In the genomic region with DNA sequence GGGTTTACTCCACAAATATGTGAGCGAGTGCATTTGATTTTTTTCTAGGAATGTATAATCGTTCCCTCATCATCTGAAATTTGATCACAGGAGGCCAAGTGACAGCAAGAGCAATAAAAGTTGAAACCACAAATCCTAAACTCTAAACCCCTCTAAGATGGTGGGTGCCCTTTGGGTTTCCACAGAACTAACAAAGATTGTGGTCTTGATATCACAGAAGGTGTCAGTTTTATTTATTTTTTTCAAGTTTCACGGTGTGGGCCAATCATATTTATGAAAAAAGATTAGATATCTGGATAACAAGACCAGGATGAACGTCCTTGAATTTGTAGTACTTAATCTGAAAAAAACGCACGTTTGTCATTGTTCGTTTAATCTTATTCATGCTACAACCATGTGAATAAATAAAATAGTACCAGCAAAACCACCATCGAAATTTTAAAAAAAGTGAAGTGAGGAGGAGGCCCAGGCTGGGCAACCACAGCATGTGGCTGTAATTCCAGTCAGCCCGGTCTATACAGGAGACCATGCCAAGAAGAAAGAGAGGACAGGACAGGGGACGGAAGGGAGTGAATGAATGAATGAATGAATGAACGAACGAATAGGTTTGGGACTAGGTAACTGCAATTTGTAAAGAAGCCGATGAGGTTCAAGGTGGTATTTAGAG, we compare ENCODE assay signal across 8 mouse cellular contexts. TPM values are rescaled to one million over a fixed set of nuclear protein-coding genes. Genes with fewer than 3 reads are reported as not detected.
DNase-seq lines count a peak whose midpoint lies in the region; ATAC-seq and TF ChIP-seq lines count a peak whose summit lies in the region.

No protein-coding gene starts in this region.

- peak overlapping the region; percentile 96 for H3K9ac ChIP-seq in heart, embryonic 11.5 days (ENCODE audit: low read depth, low read length)
- H3K9ac ChIP-seq in ES-Bruce4 (ENCODE audit: low read depth, poor library complexity, severe bottlenecking), result peak overlapping the region; percentile 82
- H3K9ac ChIP-seq in hindbrain, embryonic 13.5 days, result peak overlapping the region; percentile 97

- no peak for DNase-seq in heart, adult 11 months
- DNase-seq in midbrain, embryonic 10.5 days (ENCODE audit: low spot score), result no peak
- DNase-seq in gastrocnemius, adult 8-10 months (ENCODE audit: low spot score in 2 of 2), result no peak
- no peak for DNase-seq in thymus, postnatal 36 days
- DNase-seq in thymus, postnatal 10 days (ENCODE audit: low spot score in 2 of 2), result no peak

- H3K4me3 ChIP-seq in heart, embryonic 11.5 days (ENCODE audit: low read depth, low read length), result peak overlapping the region; percentile 94
- peak overlapping the region; percentile 65 for H3K4me3 ChIP-seq in ES-Bruce4 (ENCODE audit: low read depth, low read length)
- H3K4me3 ChIP-seq in hindbrain, embryonic 13.5 days, result peak overlapping the region; percentile 91
- H3K4me3 ChIP-seq in midbrain, embryonic 10.5 days, result peak overlapping the region; percentile 95

- TF ChIP-seq EP300 in ES-Bruce4 (IDR thresholded peaks at IDR 0.05; ENCODE audit: insufficient read depth, low read depth, low read length), result no peak

- no peaks in the 10 kb centered on the region for H3K36me3 ChIP-seq in heart, embryonic 11.5 days (ENCODE audit: control insufficient read depth, insufficient read depth, low read length)
- H3K36me3 ChIP-seq in ES-Bruce4 (ENCODE audit: control insufficient read depth, insufficient read depth, low read length, poor library complexity, severe bottlenecking), result no peaks in the 10 kb centered on the region
- H3K36me3 ChIP-seq in hindbrain, embryonic 13.5 days, result no peaks in the 10 kb centered on the region
- no peaks in the 10 kb centered on the region for H3K36me3 ChIP-seq in midbrain, embryonic 10.5 days

- H3K4me2 ChIP-seq in heart, embryonic 11.5 days, result peak overlapping the region; percentile 78
- peak overlapping the region; percentile 60 for H3K4me2 ChIP-seq in hindbrain, embryonic 13.5 days

- peak; percentile 12; the same call in 1 of the 2 replicates for ATAC-seq in heart, embryonic 11.5 days (replicated peaks; ENCODE audit: insufficient number of reproducible peaks, low FRiP score, low TSS enrichment)
- ATAC-seq in hindbrain, embryonic 13.5 days (ENCODE audit: low FRiP score), result peak; percentile 67

- no peaks in the 10 kb centered on the region for H3K27me3 ChIP-seq in heart, embryonic 11.5 days (ENCODE audit: control insufficient read depth, insufficient read depth, low read length)
- no peaks in the 10 kb centered on the region for H3K27me3 ChIP-seq in ES-Bruce4 (ENCODE audit: control insufficient read depth, insufficient read depth, low read length, poor library complexity, severe bottlenecking)
- H3K27me3 ChIP-seq in hindbrain, embryonic 13.5 days, result no peaks in the 10 kb centered on the region
- no peaks in the 10 kb centered on the region for H3K27me3 ChIP-seq in midbrain, embryonic 10.5 days (ENCODE audit: low read depth, poor library complexity, severe bottlenecking)

- 21% methylated on average over 13 of the region's 13 CpGs for WGBS in heart, embryonic 11.5 days (ENCODE audit: insufficient replicate concordance)
- WGBS in hindbrain, embryonic 13.5 days, result 24% methylated on average over 13 of the region's 13 CpGs
- WGBS in midbrain, embryonic 10.5 days, result 24% methylated on average over 13 of the region's 13 CpGs

- H3K27ac ChIP-seq in heart, embryonic 11.5 days (ENCODE audit: low read depth, low read length), result peak overlapping the region; percentile 95
- peak overlapping the region; percentile 78 for H3K27ac ChIP-seq in ES-Bruce4 (ENCODE audit: insufficient read depth, low read length)
- H3K27ac ChIP-seq in hindbrain, embryonic 13.5 days, result peak overlapping the region; percentile 99
- H3K27ac ChIP-seq in midbrain, embryonic 10.5 days (replicated peaks), result peak overlapping the region; percentile 99

- TF ChIP-seq POLR2A in ES-Bruce4 (IDR thresholded peaks at IDR 0.05; ENCODE audit: insufficient read depth, low read length), result no peak

- H3K9me3 ChIP-seq in heart, embryonic 11.5 days (replicated peaks; ENCODE audit: control insufficient read depth, low read length), result no peaks in the 10 kb centered on the region
- H3K9me3 ChIP-seq in ES-Bruce4 (replicated peaks; ENCODE audit: control insufficient read depth, insufficient read depth, low read length, poor library complexity, severe bottlenecking), result no peaks in the 10 kb centered on the region
- no peaks in the 10 kb centered on the region for H3K9me3 ChIP-seq in hindbrain, embryonic 13.5 days
- no peaks in the 10 kb centered on the region for H3K9me3 ChIP-seq in midbrain, embryonic 10.5 days (replicated peaks)

- peaks cover 20% of the 10 kb centered on the region for H3K4me1 ChIP-seq in heart, embryonic 11.5 days (ENCODE audit: control insufficient read depth, insufficient read depth, low read length)
- no peaks in the 10 kb centered on the region for H3K4me1 ChIP-seq in ES-Bruce4 (ENCODE audit: control insufficient read depth, insufficient read depth, low read length)
- H3K4me1 ChIP-seq in hindbrain, embryonic 13.5 days (replicated peaks), result peaks cover 17% of the 10 kb centered on the region
- H3K4me1 ChIP-seq in midbrain, embryonic 10.5 days, result peaks cover 41% of the 10 kb centered on the region

- TF ChIP-seq CTCF in ES-Bruce4 (IDR thresholded peaks at IDR 0.05; ENCODE audit: low read depth, low read length), result no peak

RNA-seq across cellular contexts. Expression of a gene that starts 0.8 kb away (rescaled TPM):
- 37.0 and 39.6 TPM in 2 replicates for polyA plus RNA-seq in heart, embryonic 11.5 days (2014; fragmentation: Nextera tagmentation; extraction: Ambion mirVana)
- polyA plus RNA-seq in ES-Bruce4 (2011; ENCODE audit: insufficient read depth, insufficient read length, low read depth, missing spikeins), result 47.0 and 53.4 TPM in 2 replicates
- 71.7 and 77.3 TPM in 2 replicates for polyA plus RNA-seq in hindbrain, embryonic 13.5 days (2015; fragmentation: Nextera tagmentation; extraction: Ambion mirVana)
- 52.4 and 63.8 TPM in 2 replicates for polyA plus RNA-seq in midbrain, embryonic 10.5 days (2016; fragmentation: Nextera tagmentation; extraction: Ambion mirVana)
- 10 to 100 TPM in 2 of 4 experiments, 1 to 10 TPM in 2; 3.2 to 17.3 (median 9.1) TPM for total RNA-seq in gastrocnemius, adult 8-10 months (2022)
